Mouse (Mus musculus) brain, adult 2 months (tissue): ENCODE results near the gene Mettl25.
A peak's percentile ranks its signal among the peaks of the same experiment; 100 is the strongest.

Source experiments
- DNase-seq: peaks from one replicate; pipeline ENCODE4 v3.0.0; 2011; ENCODE audit warnings: low read depth, low spot score

Mettl25 gene

DNA sequence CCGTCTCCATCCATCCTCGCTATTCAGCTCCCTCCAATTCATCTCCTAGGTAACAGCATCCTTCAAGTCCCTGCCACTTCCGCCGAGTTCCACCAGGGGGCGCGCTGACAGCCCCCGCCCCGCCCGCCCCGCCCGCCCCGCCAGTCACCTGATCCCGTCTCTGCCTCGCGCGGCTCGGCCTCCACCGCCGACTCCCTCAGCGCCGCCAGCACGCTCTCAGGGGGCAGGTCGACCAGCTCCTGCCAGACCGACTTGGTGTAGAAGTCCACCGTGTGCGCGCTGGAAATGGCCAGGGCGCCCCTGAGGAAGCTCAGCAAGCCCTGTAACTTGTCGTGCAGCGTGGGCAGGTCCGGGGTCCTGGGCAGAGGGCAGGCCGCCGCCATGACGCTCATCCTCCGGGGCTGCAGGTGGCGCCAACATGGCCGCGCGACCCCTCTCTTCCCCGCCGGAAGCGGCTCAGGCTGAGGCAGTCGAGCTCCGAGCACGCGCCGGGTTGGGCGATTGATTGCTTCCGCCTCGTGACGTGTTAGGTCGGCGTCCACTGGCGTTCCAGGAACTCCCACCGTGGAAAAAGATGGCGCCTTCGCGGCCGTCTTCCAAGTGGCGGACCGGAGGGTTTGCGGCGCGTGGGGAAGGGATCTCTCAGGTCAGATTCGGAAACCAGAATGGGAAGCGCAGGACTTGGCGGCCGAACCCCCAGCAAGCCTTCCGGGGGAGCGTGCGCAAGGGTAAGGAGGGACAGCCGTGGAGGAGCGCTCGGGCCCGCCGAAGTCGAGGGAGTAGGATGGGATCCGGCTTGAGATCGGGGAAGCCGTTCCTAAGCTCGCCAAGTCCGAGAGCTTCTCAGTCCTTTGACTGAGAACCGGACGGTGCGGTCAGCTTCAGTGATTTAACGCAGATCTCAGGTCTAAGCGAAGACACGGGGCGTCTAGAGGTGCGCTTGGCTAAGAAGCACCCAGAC is at the start of gene Mettl25, which contains the start of gene Ccdc59:
Gene Mettl25 (minus strand): TSS at position 453 of the 961 bp plus-strand sequence.
Gene Ccdc59 (plus strand): TSS at position 140 of the 961 bp plus-strand sequence.
- DNase-seq: peak; percentile 99

GRCm38 (mm10) chr10:105867312-105867711 is 26.1 kb upstream of the Mettl25 start:
- DNase-seq: peak; percentile 44

DNA sequence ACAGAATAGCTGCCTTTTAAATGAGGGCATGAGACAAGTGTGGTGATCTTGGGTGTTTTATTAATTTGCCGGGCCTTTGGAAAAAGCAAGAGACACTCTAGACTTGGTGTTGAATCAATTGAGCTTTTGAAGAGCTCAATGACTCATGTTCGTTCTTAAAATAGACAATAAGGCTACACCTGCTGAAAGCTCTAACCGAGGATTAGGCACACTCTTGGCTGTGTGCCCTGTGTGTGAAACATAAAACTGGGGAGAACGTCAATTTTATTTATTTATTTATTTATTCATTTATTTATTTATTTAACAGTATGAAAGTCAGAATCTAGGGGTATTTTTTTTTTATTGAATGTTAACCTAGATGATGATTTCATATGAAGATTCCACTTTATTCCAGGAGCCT is 10.0 kb upstream of the Mettl25 start:
- peak; percentile 72 for DNase-seq

GRCm38 (mm10) chr10:105850286-105850685 is 9.1 kb upstream of the Mettl25 start:
- peak; percentile 67 for DNase-seq

DNA sequence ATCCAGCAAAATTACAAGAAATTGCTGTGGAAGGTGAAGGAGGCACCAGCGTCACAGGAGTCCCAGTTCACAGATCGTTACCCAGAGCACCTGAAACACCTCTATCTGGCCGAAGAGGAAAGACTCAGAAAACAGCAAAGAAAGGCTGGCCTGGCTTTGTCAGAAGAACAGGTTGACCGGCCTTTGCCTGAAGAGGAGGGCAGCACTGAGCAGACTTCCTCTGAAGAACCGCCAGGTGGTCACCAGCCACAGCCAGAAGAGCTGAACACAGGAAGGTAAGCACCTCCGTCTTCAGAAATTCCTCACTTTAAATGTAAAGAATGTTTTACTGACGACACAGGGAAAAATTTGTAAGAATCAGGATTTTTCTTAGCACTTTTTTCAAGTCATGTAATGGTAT is 1.4 kb upstream of the Mettl25 start:
- no peak for DNase-seq

- peak; percentile 72 for DNase-seq
Observed at GRCm38 (mm10) chr10:105834627-105835228, 6.5 kb downstream of the Mettl25 start.

GRCm38 (mm10) chr10:105806259-105807010 is 34.7 kb downstream of the Mettl25 start:
- DNase-seq: no peak

- no peak for DNase-seq
Observed at GRCm38 (mm10) chr10:105803461-105803860, 37.7 kb downstream of the Mettl25 start.

GRCm38 (mm10) chr10:105802132-105802531 is 39.0 kb downstream of the Mettl25 start:
- DNase-seq: peak; percentile 48

GRCm38 (mm10) chr10:105801147-105801546 is 40.0 kb downstream of the Mettl25 start:
- DNase-seq: no peak

DNA sequence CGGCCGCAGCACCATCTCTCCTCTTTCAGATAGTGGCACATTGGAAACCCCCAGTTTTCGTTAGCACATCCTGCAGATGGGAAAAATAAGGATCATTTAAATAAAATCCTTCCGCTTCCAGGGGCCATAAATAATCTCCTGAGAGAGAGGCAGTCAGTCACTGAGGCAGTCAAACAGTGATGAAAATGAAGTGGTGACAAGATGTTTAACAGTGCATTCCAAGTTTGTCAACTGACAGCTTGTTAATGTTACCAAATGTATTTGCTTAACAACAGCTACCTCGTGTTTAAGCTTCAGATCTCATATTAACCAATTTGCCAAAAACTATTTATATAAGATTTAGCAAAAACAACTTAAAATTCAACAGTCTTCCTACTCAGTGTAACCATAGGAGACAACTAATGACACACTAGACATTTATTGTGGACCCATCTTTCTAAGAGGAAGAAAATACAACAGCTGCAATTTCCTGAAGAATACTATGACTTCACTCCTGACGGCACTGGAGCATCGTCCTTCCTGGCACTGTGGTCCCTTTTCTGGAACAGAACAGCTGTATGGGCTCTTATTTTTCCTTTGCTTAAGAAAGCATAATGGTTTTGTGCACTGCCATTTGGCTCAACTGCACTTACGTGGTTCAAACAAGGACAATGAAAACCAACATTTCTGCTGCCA is 43.8 kb downstream of the Mettl25 start:
- no peak for DNase-seq

DNA sequence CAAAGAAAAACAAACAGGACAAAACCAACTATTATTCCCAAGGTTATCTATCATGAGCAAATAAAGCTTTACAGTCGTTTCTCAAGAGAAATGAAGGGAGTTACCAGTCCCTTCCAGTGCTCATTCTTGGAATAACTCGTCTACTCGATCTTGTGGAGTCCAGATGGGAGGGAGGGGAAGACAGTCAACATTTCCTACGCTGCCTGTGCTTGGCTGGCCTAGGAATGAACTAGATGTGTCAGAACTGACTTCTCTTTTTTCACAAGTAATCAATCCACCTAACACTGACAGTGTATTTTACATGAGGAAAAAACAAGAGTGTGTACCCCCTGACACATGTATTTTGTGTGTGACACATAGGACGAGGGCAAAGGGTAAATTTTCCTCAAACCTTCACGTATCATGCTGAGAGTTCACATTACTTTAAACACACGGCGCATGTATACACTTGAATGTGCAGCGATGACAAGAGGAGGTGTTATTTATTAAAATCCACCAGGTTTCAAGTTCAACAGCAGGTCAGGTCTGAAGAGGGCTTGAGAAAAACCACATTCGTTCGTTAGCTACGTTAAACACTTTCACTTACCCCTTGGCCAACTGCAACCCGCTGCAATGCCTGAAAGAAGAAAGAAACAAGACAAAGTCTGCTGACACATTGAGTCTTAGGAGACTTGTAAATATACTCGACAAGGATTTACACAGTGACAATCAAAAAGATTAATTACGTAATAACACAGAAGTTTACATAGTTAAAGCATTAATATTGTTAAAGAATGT is 47.2 kb downstream of the Mettl25 start:
- no peak for DNase-seq

GRCm38 (mm10) chr10:105788744-105789486 is 52.3 kb downstream of the Mettl25 start:
- peak; percentile 51 for DNase-seq

DNA sequence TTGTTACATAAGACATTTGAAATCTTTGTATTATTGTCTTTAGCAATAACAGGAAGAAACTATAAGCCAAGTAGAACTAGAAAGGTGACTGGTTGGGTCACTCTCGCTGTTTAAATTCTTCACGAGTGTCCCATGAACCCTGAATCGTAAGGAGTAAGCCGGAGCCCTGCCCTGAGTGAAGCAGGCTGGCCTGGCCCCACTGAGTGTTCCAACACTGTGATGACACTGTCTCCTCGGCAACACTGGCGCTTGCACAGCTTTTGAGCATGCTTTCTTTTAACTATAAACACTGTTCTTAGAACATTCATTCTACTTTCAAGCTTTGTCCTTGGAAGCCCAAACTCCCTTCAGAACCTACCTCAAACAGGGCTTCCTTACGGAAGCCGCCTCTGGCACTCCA is 57.4 kb downstream of the Mettl25 start:
- DNase-seq: no peak

DNA sequence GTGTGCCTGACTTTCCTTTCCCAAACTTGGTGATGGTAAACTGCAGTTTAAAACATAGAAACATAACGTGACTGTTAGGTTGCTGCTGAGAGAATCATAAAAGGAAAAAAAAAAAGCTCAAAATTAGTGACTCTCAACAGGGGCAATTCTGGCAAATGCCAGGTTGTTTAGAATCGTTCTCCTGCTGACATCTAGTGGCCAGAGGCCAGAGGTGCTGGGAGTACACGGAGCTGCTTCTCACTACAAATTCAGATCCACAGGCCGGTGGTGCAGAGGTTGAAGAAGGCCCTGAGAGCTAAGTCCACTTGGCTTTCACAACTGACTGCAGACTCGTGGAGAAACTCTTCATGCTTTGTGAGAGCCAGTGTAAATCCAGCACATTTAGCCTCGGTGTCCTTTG is 66.8 kb downstream of the Mettl25 start:
- DNase-seq: peak; percentile 91

GRCm38 (mm10) chr10:105772821-105773302 is 68.3 kb downstream of the Mettl25 start:
- no peak for DNase-seq

GRCm38 (mm10) chr10:105763959-105764358 is 77.2 kb downstream of the Mettl25 start:
- no peak for DNase-seq

- no peak for DNase-seq
Observed at GRCm38 (mm10) chr10:105760460-105760859, 80.7 kb downstream of the Mettl25 start.

DNA sequence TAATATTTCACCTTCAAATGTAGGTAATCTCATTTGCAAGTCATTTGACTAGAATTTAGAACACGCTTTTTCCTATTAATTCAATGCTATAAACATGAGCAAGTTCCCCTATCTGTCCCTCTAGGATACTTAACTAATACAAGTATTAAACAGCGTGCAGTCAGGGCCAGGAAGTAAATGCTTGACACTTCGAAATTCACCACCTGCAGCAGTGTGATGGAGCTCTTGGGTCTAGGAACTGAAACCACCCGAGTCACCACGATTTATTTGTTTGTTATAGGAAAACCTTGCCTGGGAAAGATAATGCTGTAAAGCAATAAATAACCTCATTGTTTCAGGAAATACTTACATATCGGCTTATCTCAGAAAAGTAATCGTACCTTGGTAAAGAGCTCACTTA is 81.1 kb downstream of the Mettl25 start:
- no peak for DNase-seq
